Comparison of ENCODE assay signal across 8 mouse cellular contexts in the genomic region with DNA sequence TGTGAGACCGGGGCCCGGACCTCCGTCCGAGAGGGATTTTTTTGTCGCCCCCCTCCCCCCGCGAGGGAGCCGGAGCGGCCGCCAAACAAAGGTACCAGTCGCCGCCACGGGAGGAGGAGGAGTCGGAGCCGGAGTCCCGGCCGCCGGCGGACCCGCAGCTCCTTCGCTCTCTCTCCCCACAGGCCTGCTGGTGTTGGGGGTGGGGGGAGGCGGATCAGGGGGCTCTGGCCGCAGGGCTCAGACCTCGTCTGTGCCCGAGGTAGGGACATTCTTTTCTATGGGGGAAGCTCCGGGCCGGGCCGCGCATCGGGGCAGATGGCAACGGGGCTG. TPM values are rescaled to one million over a fixed set of nuclear protein-coding genes. Genes with fewer than 3 reads are reported as not detected.
DNase-seq lines count a peak whose midpoint lies in the region; ATAC-seq and TF ChIP-seq lines count a peak whose summit lies in the region.

No protein-coding gene starts in this region.

- peaks cover 2 to 21% of the 10 kb centered on the region in 2 experiments for H3K4me1 ChIP-seq in heart, embryonic 14.5 days (ENCODE audit: control insufficient read depth in 2 of 2, insufficient read depth in 2 of 2, low read length in 2 of 2)
- H3K4me1 ChIP-seq in G1E (ENCODE audit: insufficient read depth, low read depth, low read length), result peaks cover 26% of the 10 kb centered on the region

- H3K9me3 ChIP-seq in heart, embryonic 14.5 days (ENCODE audit: control insufficient read depth, low read length), result no peaks in the 10 kb centered on the region
- H3K9me3 ChIP-seq in G1E (replicated peaks), result no peaks in the 10 kb centered on the region

- H3K36me3 ChIP-seq in heart, embryonic 14.5 days (ENCODE audit: control insufficient read depth, insufficient read depth, low read length), result peaks cover 22% of the 10 kb centered on the region
- H3K36me3 ChIP-seq in G1E (replicated peaks), result peaks cover 39% of the 10 kb centered on the region

- no peak for DNase-seq in heart, postnatal 25 days (ENCODE audit: low spot score)
- no peak for DNase-seq in G1E (ENCODE audit: low spot score)
- DNase-seq in embryo, embryonic 10 days (ENCODE audit: low spot score), result no peak
- no peak for DNase-seq in T-cell, adult 2 months (ENCODE audit: low spot score)
- DNase-seq in cerebellum, postnatal 4 days (ENCODE audit: low spot score in 2 of 2), result no peak

- peak overlapping the region; percentile 97 for H3K9ac ChIP-seq in heart, embryonic 14.5 days (ENCODE audit: low read length)

- 0% methylated on average over 16 of the region's 31 CpGs for WGBS in heart, embryonic 14.5 days

- peak overlapping the region; percentile 70 for H3K4me2 ChIP-seq in heart, embryonic 14.5 days (ENCODE audit: low read length)

- intact Hi-C loops in heart, postnatal 25 days (cut with DNase I), result loop anchor here (2.0 to 10.0 kb wide), 5 partner anchors 25 to 571 kb away; partner anchors contain the start of genes AW209491 and Tbce

- peak; percentile 19 for ATAC-seq in heart, embryonic 14.5 days (ENCODE audit: insufficient number of reproducible peaks, insufficient read depth, low FRiP score, low read depth)
- no peak for ATAC-seq in G1E (ENCODE audit: extremely low read depth, insufficient number of reproducible peaks, low FRiP score, poor library complexity, severe bottlenecking)
- ATAC-seq in granulocyte monocyte progenitor cell, adult 5-6 weeks (replicated peaks; ENCODE audit: poor library complexity, severe bottlenecking), result peak; percentile 13
- ATAC-seq in megakaryocyte progenitor cell, adult 5-6 weeks (replicated peaks; ENCODE audit: poor library complexity), result peak; percentile 21

- H3K27ac ChIP-seq in heart, embryonic 14.5 days (replicated peaks in 1 of 2; ENCODE audit: control insufficient read depth in 1 of 2, insufficient read depth in 1 of 2, low read depth in 2 of 2, low read length in 2 of 2), result peak overlapping the region; percentile 92 to 96

- peak overlapping the region; percentile 92 to 97 for H3K4me3 ChIP-seq in heart, embryonic 14.5 days (ENCODE audit: control insufficient read depth in 1 of 2, insufficient read depth in 1 of 2, low read depth in 1 of 2, low read length in 2 of 2)
- peak overlapping the region; percentile 87 for H3K4me3 ChIP-seq in G1E (ENCODE audit: low read depth, low read length)

- TF ChIP-seq CTCF in G1E (IDR thresholded peaks at IDR 0.05; ENCODE audit: low read depth, low read length), result no peak

- H3K27me3 ChIP-seq in heart, embryonic 14.5 days (ENCODE audit: control insufficient read depth, insufficient read depth, low read length), result no peaks in the 10 kb centered on the region
- H3K27me3 ChIP-seq in G1E (ENCODE audit: insufficient read depth, low read length), result no peaks in the 10 kb centered on the region

RNA-seq across cellular contexts. Expression of gene Ggps1, which starts 0.6 kb away (rescaled TPM):
- polyA plus RNA-seq in heart, embryonic 14.5 days (2014; fragmentation: Nextera tagmentation; extraction: Ambion mirVana), result 46.5 and 47.2 TPM in 2 replicates
- total RNA-seq in heart, postnatal 25 days (2021), result 10 to 100 TPM; 19.4 to 25.0 TPM
- total RNA-seq in G1E (2014; fragmentation: Nextera tagmentation) (54.9 and 60.4 TPM in 2 replicates), G1E (2017) (44.9 and 46.3 TPM in 2 replicates)
- polyA plus RNA-seq in G1E (2012), result 2.1 and 2.5 TPM in 2 replicates
- 16.4 and 24.7 TPM in 2 replicates for total RNA-seq in granulocyte monocyte progenitor cell, adult 5-6 weeks (2014; fragmentation: Nextera tagmentation)
- 18.7 and 27.1 TPM in 2 replicates for total RNA-seq in granulocyte monocyte progenitor cell, adult 5-6 weeks (2017)
- 19.4 and 21.6 TPM in 2 replicates for total RNA-seq in megakaryocyte progenitor cell, adult 5-6 weeks (2015)
- 25.1 and 29.2 TPM in 2 replicates for total RNA-seq in megakaryocyte progenitor cell, adult 5-6 weeks (2017)

RNA-seq across cellular contexts. Expression of gene Arid4b, which starts 0.9 kb away (rescaled TPM):
- polyA plus RNA-seq in heart, embryonic 14.5 days (2014; fragmentation: Nextera tagmentation; extraction: Ambion mirVana), result 43.1 and 44.5 TPM in 2 replicates
- 10 to 100 TPM; 20.4 to 27.1 TPM for total RNA-seq in heart, postnatal 25 days (2021)
- total RNA-seq in G1E (2014; fragmentation: Nextera tagmentation) (57.3 and 61.4 TPM in 2 replicates), G1E (2017) (38.2 and 51.2 TPM in 2 replicates)
- 7.6 and 7.7 TPM in 2 replicates for polyA plus RNA-seq in G1E (2012)
- 23.9 and 26.0 TPM in 2 replicates for total RNA-seq in granulocyte monocyte progenitor cell, adult 5-6 weeks (2014; fragmentation: Nextera tagmentation)
- total RNA-seq in granulocyte monocyte progenitor cell, adult 5-6 weeks (2017), result 25.4 and 31.8 TPM in 2 replicates
- total RNA-seq in megakaryocyte progenitor cell, adult 5-6 weeks (2015), result 21.2 and 24.5 TPM in 2 replicates
- 23.5 and 34.4 TPM in 2 replicates for total RNA-seq in megakaryocyte progenitor cell, adult 5-6 weeks (2017)

RNA-seq across cellular contexts. Expression of gene Tbce, which starts 24.5 kb away (rescaled TPM):
- polyA plus RNA-seq in heart, embryonic 14.5 days (2014; fragmentation: Nextera tagmentation; extraction: Ambion mirVana), result 38.0 and 41.0 TPM in 2 replicates
- total RNA-seq in heart, postnatal 25 days (2021), result 10 to 100 TPM; 16.2 to 21.3 TPM
- total RNA-seq in G1E (2014; fragmentation: Nextera tagmentation) (33.2 and 56.1 TPM in 2 replicates), G1E (2017) (71.0 and 88.8 TPM in 2 replicates)
- 1.6 and 2.6 TPM in 2 replicates for polyA plus RNA-seq in G1E (2012)
- total RNA-seq in granulocyte monocyte progenitor cell, adult 5-6 weeks (2014; fragmentation: Nextera tagmentation), result 68.9 and 70.4 TPM in 2 replicates
- 34.0 and 44.5 TPM in 2 replicates for total RNA-seq in granulocyte monocyte progenitor cell, adult 5-6 weeks (2017)
- total RNA-seq in megakaryocyte progenitor cell, adult 5-6 weeks (2015), result 52.5 and 69.6 TPM in 2 replicates
- 39.9 and 55.8 TPM in 2 replicates for total RNA-seq in megakaryocyte progenitor cell, adult 5-6 weeks (2017)
